Mouse (Mus musculus) CH12.LX (cell line): Measurements from ENCODE around the gene Snrnp200. TPM values are rescaled to one million over a fixed set of nuclear protein-coding genes. Genes with fewer than 3 reads are reported as not detected.

Experiments
- DNase-seq: peaks from one replicate; pipeline ENCODE4 v3.0.0-alpha.2; 2013; ENCODE audit errors: extremely low read depth
- H3K27ac ChIP-seq: 2 replicates; pipeline ENCODE4 v1.5.1; 2012; ENCODE audit warnings: low read depth, mild to moderate bottlenecking, control low read depth, moderate library complexity; ENCODE audit not compliant: insufficient read depth
- H3K27me3 ChIP-seq: replicated peaks from 2 replicates; pipeline ENCODE3; 2012; ENCODE audit warnings: inconsistent platforms
- H3K36me3 ChIP-seq, 2 experiments: replicated peaks in 1 of 2; 2 replicates each; pipeline versions ENCODE3 to v1.6.1; 2012; ENCODE audit warnings: inconsistent platforms in 1 of 2, low read length in 1 of 2, mild to moderate bottlenecking in 1 of 2, mixed read lengths in 1 of 2, moderate library complexity in 1 of 2; ENCODE audit not compliant: control insufficient read depth in 1 of 2, insufficient read depth in 1 of 2
- H3K4me1 ChIP-seq, 2 experiments: 2 replicates each; pipeline ENCODE4 v1.6.1; 2012; ENCODE audit warnings: inconsistent platforms in 1 of 2, moderate library complexity in 1 of 2; ENCODE audit not compliant: insufficient read depth in 2 of 2, control insufficient read depth in 1 of 2
- H3K4me2 ChIP-seq: 2 replicates; pipeline ENCODE4 v1.6.1; 2012; ENCODE audit warnings: low read depth, mild to moderate bottlenecking, control low read depth; ENCODE audit not compliant: poor library complexity, insufficient read depth, severe bottlenecking
- H3K4me3 ChIP-seq, 3 experiments: fragments of 150-350 bp in 1 of 3; sonication (generic) in 1 of 3; replicated peaks in 1 of 3; 2 replicates each; pipeline versions ENCODE3 to v1.5.1; 2011 to 2012; ENCODE audit warnings: low read depth in 2 of 3, low read length in 2 of 3, mild to moderate bottlenecking in 2 of 3, moderate library complexity in 2 of 3, control low read depth in 1 of 3, improper control_type of control experiment in 1 of 3, inconsistent platforms in 1 of 3, mixed read lengths in 1 of 3; ENCODE audit not compliant: poor library complexity in 1 of 3
- H3K79me2 ChIP-seq: replicated peaks from 2 replicates; pipeline ENCODE4 v1.6.1; 2012; ENCODE audit warnings: mild to moderate bottlenecking, moderate library complexity; ENCODE audit not compliant: control insufficient read depth, poor library complexity, insufficient read depth, severe bottlenecking; ENCODE audit errors: extremely low read depth
- H3K9ac ChIP-seq: 2 replicates; pipeline ENCODE4 v1.6.1; 2012; ENCODE audit warnings: low read depth, mild to moderate bottlenecking, control low read depth, moderate library complexity; ENCODE audit not compliant: insufficient read depth
- H3K9me3 ChIP-seq: replicated peaks from 2 replicates; pipeline ENCODE3; 2012; ENCODE audit warnings: low read length, inconsistent platforms, mixed read lengths
- BHLHE40 ChIP-seq: IDR thresholded peaks from 2 replicates; pipeline ENCODE4 v1.6.1; 2011; ENCODE audit warnings: mild to moderate bottlenecking, low read depth, low read length, improper control_type of control experiment
- CHD1 ChIP-seq: IDR thresholded peaks from 2 replicates; pipeline ENCODE4 v1.6.1; 2012; ENCODE audit warnings: low read depth, low read length, improper control_type of control experiment, inconsistent platforms
- CTCF ChIP-seq, 2 experiments: IDR thresholded peaks in 1 of 2; conservative IDR thresholded peaks in 1 of 2; 2 replicates each; pipeline ENCODE4 v1.5.1; 2011 to 2012; ENCODE audit warnings: low read depth in 2 of 2, low read length in 2 of 2, improper control_type of control experiment in 1 of 2, inconsistent platforms in 1 of 2, mild to moderate bottlenecking in 1 of 2, moderate library complexity in 1 of 2
- E2F4 ChIP-seq: IDR thresholded peaks from 2 replicates; pipeline ENCODE4 v1.6.1; 2011; ENCODE audit warnings: low read depth, low read length, improper control_type of control experiment; ENCODE audit not compliant: insufficient replicate concordance
- ETS1 ChIP-seq: conservative IDR thresholded peaks from 2 replicates; pipeline ENCODE4 v1.6.1; 2012; ENCODE audit warnings: low read depth, mild to moderate bottlenecking, inconsistent platforms, low read length, improper control_type of control experiment, moderate library complexity
- HCFC1 ChIP-seq: IDR thresholded peaks from 2 replicates; pipeline ENCODE4 v1.6.1; 2012; ENCODE audit warnings: low read depth, mild to moderate bottlenecking, inconsistent platforms, low read length, improper control_type of control experiment
- JUN ChIP-seq: IDR thresholded peaks from 2 replicates; pipeline ENCODE4 v1.6.1; 2011; ENCODE audit warnings: low read depth, mild to moderate bottlenecking, low read length, improper control_type of control experiment, moderate library complexity; ENCODE audit not compliant: insufficient read depth
- KAT2A ChIP-seq: IDR thresholded peaks from 2 replicates; pipeline ENCODE4 v1.6.1; 2012; ENCODE audit warnings: low read length, improper control_type of control experiment, inconsistent platforms; ENCODE audit not compliant: insufficient replicate concordance
- MAZ ChIP-seq: IDR thresholded peaks from 2 replicates; pipeline ENCODE4 v1.6.1; 2012; ENCODE audit warnings: low read depth, mild to moderate bottlenecking, inconsistent platforms, low read length, improper control_type of control experiment, moderate library complexity
- MXI1 ChIP-seq: IDR thresholded peaks from 2 replicates; pipeline ENCODE4 v1.6.1; 2011; ENCODE audit warnings: mild to moderate bottlenecking, low read depth, low read length, improper control_type of control experiment
- PAX5 ChIP-seq: IDR thresholded peaks from 2 replicates; pipeline ENCODE4 v1.6.1; 2012; ENCODE audit warnings: low read length, inconsistent platforms, mixed read lengths
- POLR2AphosphoS2 ChIP-seq: IDR thresholded peaks from 2 replicates; pipeline ENCODE4 v1.6.1; 2011; ENCODE audit warnings: low read depth, low read length, improper control_type of control experiment
- RCOR1 ChIP-seq: conservative IDR thresholded peaks from 2 replicates; pipeline ENCODE4 v1.6.1; 2012; ENCODE audit warnings: low read depth, mild to moderate bottlenecking, inconsistent platforms, low read length, improper control_type of control experiment
- SIN3A ChIP-seq: IDR thresholded peaks from 2 replicates; pipeline ENCODE4 v1.6.1; 2012; ENCODE audit warnings: low read length, improper control_type of control experiment, inconsistent platforms
- SMC3 ChIP-seq: IDR thresholded peaks from 2 replicates; pipeline ENCODE4 v1.6.1; 2011; ENCODE audit warnings: low read depth, low read length, improper control_type of control experiment
- UBTF ChIP-seq: IDR thresholded peaks from 2 replicates; pipeline ENCODE4 v1.6.1; 2012; ENCODE audit warnings: low read depth, mild to moderate bottlenecking, inconsistent platforms, low read length, improper control_type of control experiment, moderate library complexity
- USF1 ChIP-seq: IDR thresholded peaks from 2 replicates; pipeline ENCODE4 v1.6.1; 2014; ENCODE audit warnings: low read depth, mild to moderate bottlenecking, inconsistent platforms, low read length, improper control_type of control experiment
- dilution Hi-C: fragments of 300-500 bp; cut with MboI; formaldehyde crosslinking; loops from 2 replicates; pipeline ENCODE4 v1.14.3; 2020; ENCODE audit warnings: low sequenced_read_pairs; ENCODE audit not compliant: extremely low pct_unique_long_range_greater_than_20kb, extremely low pct_ligation_motif_present
- in situ Hi-C: fragments of 300-500 bp; cut with MboI; formaldehyde crosslinking; loops from 3 replicates; pipeline ENCODE4 v1.14.3; 2019; ENCODE audit warnings: low sequenced_read_pairs, low pct_ligation_motif_present, low pct_unique_long_range_greater_than_20kb, mixed read lengths
- polyA plus RNA-seq: library from polyadenylated mRNA; unstranded; fragments of >175 nt; gene quantifications from 2 replicates; pipeline ENCODE4 v1.2.1, GENCODE M21; 2012; ENCODE audit warnings: low read depth; ENCODE audit not compliant: insufficient read length
- total RNA-seq, 2 experiments: library from RNA; depleted of rRNA; stranded (reverse); fragments of 300-350 nt in 1 of 2; fragments of >200 nt in 1 of 2; gene quantifications; 2 replicates each; pipeline ENCODE4 v1.2.3; 2012 to 2014

Snrnp200 gene
- total and polyA plus RNA-seq, 3 experiments = 74.3 to 102 (median 90.3) TPM

DNA sequence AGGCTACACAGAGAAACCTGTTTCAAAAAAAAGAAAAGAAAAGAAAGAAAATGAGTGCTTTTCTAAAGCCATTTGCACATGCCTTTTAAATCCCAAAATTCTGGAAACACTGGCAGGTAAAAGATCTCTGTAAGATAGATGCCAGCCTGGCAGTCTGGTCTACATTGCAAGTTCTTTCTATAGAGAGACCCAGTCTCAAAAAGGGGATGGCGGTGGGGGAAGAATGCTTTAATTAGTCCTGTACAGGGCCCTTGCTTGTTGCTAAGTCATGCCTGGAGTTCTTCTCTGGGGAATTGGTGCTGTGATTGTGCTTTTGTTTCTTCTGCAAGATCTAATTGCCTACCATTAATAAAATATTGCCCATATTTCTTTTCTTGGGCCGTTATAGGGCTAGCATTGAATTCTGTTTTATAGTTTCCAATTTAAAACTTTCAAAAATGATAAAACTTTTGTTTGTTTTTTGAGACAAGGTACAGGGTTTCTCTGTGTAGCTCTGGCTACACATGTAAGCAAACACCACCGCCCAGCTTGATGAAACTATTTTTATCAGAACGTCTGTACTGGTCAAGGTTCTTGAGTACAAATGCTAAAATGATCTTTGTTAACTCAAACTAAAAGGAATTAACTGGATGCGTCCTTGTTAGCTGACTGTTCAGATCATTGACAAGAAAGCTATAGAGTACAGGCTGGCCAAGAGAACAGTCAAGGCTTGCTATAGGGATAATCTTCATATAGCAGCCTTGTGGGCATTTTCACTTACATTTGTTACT, 67.5 kb downstream of the Snrnp200 start:
- dilution Hi-C loops = no loop called here
- Histone ChIP-seq H3K79me2 (peaks cover 67% of the 10 kb centered on the region), H3K4me2 (no peak overlapping the region; the same call in 1 of the 2 replicates), H3K27me3 (no peaks in the 10 kb centered on the region), H3K9me3 (no peaks in the 10 kb centered on the region), H3K36me3 (peaks cover 0 to 16% of the 10 kb centered on the region in 2 experiments), H3K4me3 (no peak overlapping the region), H3K4me1 (peaks cover 3 to 47% of the 10 kb centered on the region in 2 experiments; a peak in 3 of 4 replicates), H3K27ac (no peak overlapping the region), H3K9ac (no peak overlapping the region)
- TF ChIP-seq UBTF = no peak
- no peak for TF ChIP-seq RCOR1
- TF ChIP-seq USF1 = no peak
- no peak for TF ChIP-seq SMC3
- no peak for TF ChIP-seq SIN3A
- no peak for TF ChIP-seq ETS1
- no peak for TF ChIP-seq CHD1
- no peak for TF ChIP-seq BHLHE40
- no peak for TF ChIP-seq PAX5
- TF ChIP-seq POLR2AphosphoS2 = no peak
- TF ChIP-seq E2F4 = no peak
- no peak for TF ChIP-seq MXI1
- no peak for DNase-seq
- in situ Hi-C loops = no loop called here

DNA sequence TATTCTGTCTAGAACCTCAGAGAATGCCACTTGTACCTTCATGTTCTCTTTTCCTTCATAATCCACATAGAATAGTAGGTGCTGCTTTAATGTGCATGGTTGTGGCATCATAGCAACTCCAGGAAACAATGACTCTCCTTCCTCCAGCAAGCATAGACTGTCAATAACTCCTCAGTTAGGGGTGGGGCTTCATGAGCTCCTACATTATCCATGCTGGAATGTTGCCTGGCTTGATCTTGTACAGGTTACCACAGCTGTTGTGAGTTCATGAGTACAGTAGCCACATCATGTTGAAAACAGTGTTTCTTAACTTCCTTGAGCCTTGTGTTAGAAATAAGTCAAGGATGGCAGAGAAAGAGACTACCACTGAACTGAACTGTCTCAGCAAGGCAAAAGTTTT, 70.0 kb downstream of the Snrnp200 start:
- TF ChIP-seq HCFC1 = no peak
- TF ChIP-seq KAT2A = no peak
- TF ChIP-seq ETS1 = no peak
- no peak for TF ChIP-seq JUN
- TF ChIP-seq MAZ = no peak
- TF ChIP-seq CHD1 = no peak
- no peak for TF ChIP-seq CTCF (conservative IDR thresholded peaks at IDR 0.05 in 1 of 2, IDR thresholded peaks at IDR 0.05 in 1 of 2; ENCODE audit: low read depth in 2 of 2, low read length in 2 of 2)
- TF ChIP-seq SMC3 = no peak
- Histone ChIP-seq H3K27me3 (no peaks in the 10 kb centered on the region), H3K9me3 (no peaks in the 10 kb centered on the region), H3K27ac (no peak overlapping the region), H3K36me3 (peaks cover 0 to 11% of the 10 kb centered on the region in 2 experiments), H3K9ac (no peak overlapping the region), H3K4me1 (peaks cover 3 to 61% of the 10 kb centered on the region in 2 experiments; a peak in 3 of 4 replicates), H3K4me3 (no peak overlapping the region), H3K79me2 (peaks cover 62% of the 10 kb centered on the region), H3K4me2 (no peak overlapping the region)
- dilution Hi-C loops = no loop called here
- in situ Hi-C loops = no loop called here
- no peak for DNase-seq

Other genes with a start within 250 kb of the Snrnp200 start
- 5.8 and 6.9 TPM in 2 replicates for gene Ap4e1, start 199.7 kb upstream of the Snrnp200 start, total RNA-seq (2012; rRNA removed)
- 9.6 and 10.9 TPM in 2 replicates for gene Ap4e1, start 199.7 kb upstream of the Snrnp200 start, total RNA-seq (2014; rRNA removed)
- gene Ap4e1, start 199.7 kb upstream of the Snrnp200 start, polyA plus RNA-seq = 9.0 and 10.0 TPM in 2 replicates
- gene Blvra, start 137.7 kb upstream of the Snrnp200 start, total RNA-seq (2012; rRNA removed) = 44.4 and 56.5 TPM in 2 replicates
- 69.0 and 78.7 TPM in 2 replicates for gene Blvra, start 137.7 kb upstream of the Snrnp200 start, total RNA-seq (2014; rRNA removed)
- gene Blvra, start 137.7 kb upstream of the Snrnp200 start, polyA plus RNA-seq = 38.4 and 46.7 TPM in 2 replicates
- 55.3 and 56.0 TPM in 2 replicates for gene Ncaph, start 74.4 kb upstream of the Snrnp200 start, total RNA-seq (2012; rRNA removed)
- 74.1 and 86.6 TPM in 2 replicates for gene Ncaph, start 74.4 kb upstream of the Snrnp200 start, total RNA-seq (2014; rRNA removed)
- gene Ncaph, start 74.4 kb upstream of the Snrnp200 start, polyA plus RNA-seq = 53.4 and 58.2 TPM in 2 replicates
- gene Itpripl1, start 64.9 kb upstream of the Snrnp200 start, total RNA-seq (2012; rRNA removed) = 27.5 and 30.6 TPM in 2 replicates
- gene Itpripl1, start 64.9 kb upstream of the Snrnp200 start, total RNA-seq (2014; rRNA removed) = 15.8 and 19.7 TPM in 2 replicates
- 21.4 and 23.4 TPM in 2 replicates for gene Itpripl1, start 64.9 kb upstream of the Snrnp200 start, polyA plus RNA-seq
- gene 1810024B03Rik, start 106 bp upstream of the Snrnp200 start, total RNA-seq (2012; rRNA removed) = 0.93 and 1.3 TPM in 2 replicates
- gene 1810024B03Rik, start 106 bp upstream of the Snrnp200 start, total RNA-seq (2014; rRNA removed) = 0.63 and 1.2 TPM in 2 replicates
- 0.77 and 0.94 TPM in 2 replicates for gene 1810024B03Rik, start 106 bp upstream of the Snrnp200 start, polyA plus RNA-seq
- 72.1 and 79.0 TPM in 2 replicates for gene Ciao1, start 39.4 kb downstream of the Snrnp200 start, total RNA-seq (2012; rRNA removed)
- 58.3 and 60.9 TPM in 2 replicates for gene Ciao1, start 39.4 kb downstream of the Snrnp200 start, total RNA-seq (2014; rRNA removed)
- gene Ciao1, start 39.4 kb downstream of the Snrnp200 start, polyA plus RNA-seq = 74.3 and 74.5 TPM in 2 replicates
- gene Tmem127, start 39.5 kb downstream of the Snrnp200 start, total RNA-seq (2012; rRNA removed) = 11.5 and 12.0 TPM in 2 replicates
- gene Tmem127, start 39.5 kb downstream of the Snrnp200 start, total RNA-seq (2014; rRNA removed) = 12.3 and 15.8 TPM in 2 replicates
- gene Tmem127, start 39.5 kb downstream of the Snrnp200 start, polyA plus RNA-seq = 11.4 and 11.9 TPM in 2 replicates
- 69.0 and 71.4 TPM in 2 replicates for gene Stard7, start 61.8 kb downstream of the Snrnp200 start, total RNA-seq (2012; rRNA removed)
- gene Stard7, start 61.8 kb downstream of the Snrnp200 start, total RNA-seq (2014; rRNA removed) = 122 and 135 TPM in 2 replicates
- gene Stard7, start 61.8 kb downstream of the Snrnp200 start, polyA plus RNA-seq = 66.8 and 80.6 TPM in 2 replicates
- gene Dusp2, start 127.8 kb downstream of the Snrnp200 start, total RNA-seq (2012; rRNA removed) = 57.8 and 71.0 TPM in 2 replicates
- 96.6 and 107 TPM in 2 replicates for gene Dusp2, start 127.8 kb downstream of the Snrnp200 start, total RNA-seq (2014; rRNA removed)
- gene Dusp2, start 127.8 kb downstream of the Snrnp200 start, polyA plus RNA-seq = 68.5 and 81.5 TPM in 2 replicates
- gene Astl, start 130.3 kb downstream of the Snrnp200 start, total RNA-seq (2012; rRNA removed) = 0.08 TPM in 1 of 2 replicates, not detected in the other
- gene Astl, start 130.3 kb downstream of the Snrnp200 start, total RNA-seq (2014; rRNA removed) = not detected in 2 replicates
- gene Astl, start 130.3 kb downstream of the Snrnp200 start, polyA plus RNA-seq = not detected in 2 replicates
- not detected in 2 replicates for gene Adra2b, start 154.8 kb downstream of the Snrnp200 start, total RNA-seq (2012; rRNA removed)
- 0.08 TPM in 1 of 2 replicates, not detected in the other for gene Adra2b, start 154.8 kb downstream of the Snrnp200 start, total RNA-seq (2014; rRNA removed)
- 0.05 TPM in 1 of 2 replicates, not detected in the other for gene Adra2b, start 154.8 kb downstream of the Snrnp200 start, polyA plus RNA-seq
- 0.17 and 0.21 TPM in 2 replicates for gene Gpat2, start 216.8 kb downstream of the Snrnp200 start, total RNA-seq (2012; rRNA removed)
- 0.19 TPM in 2 replicates for gene Gpat2, start 216.8 kb downstream of the Snrnp200 start, total RNA-seq (2014; rRNA removed)
- gene Gpat2, start 216.8 kb downstream of the Snrnp200 start, polyA plus RNA-seq = 0.45 and 0.63 TPM in 2 replicates
- gene Fahd2a, start 236.2 kb downstream of the Snrnp200 start, total RNA-seq (2012; rRNA removed) = 8.6 and 9.9 TPM in 2 replicates
- gene Fahd2a, start 236.2 kb downstream of the Snrnp200 start, total RNA-seq (2014; rRNA removed) = 6.6 and 8.1 TPM in 2 replicates
- gene Fahd2a, start 236.2 kb downstream of the Snrnp200 start, polyA plus RNA-seq = 4.5 and 5.2 TPM in 2 replicates